Mouse (Mus musculus) lung, postnatal 25 days (tissue): ENCODE results near the gene Myg1.

ENCODE experiments used
- DNase-seq: peaks from one replicate; pipeline ENCODE4 v3.0.0; 2022; ENCODE audit warnings: low spot score

Myg1 gene

GRCm38 (mm10) chr15:102344490-102344889, 13.0 kb downstream of the Myg1 start:
- DNase-seq, result no peak

- DNase-seq, result no peak
These were observed 14.9 kb downstream of the Myg1 start for GRCm38 (mm10) chr15:102346444-102346843.

- peak; percentile 96 for DNase-seq
These were observed 18.8 kb downstream of the Myg1 start, which contains the start of gene Aaas for GRCm38 (mm10) chr15:102350138-102350941. Aaas (minus strand) TSS chr15:102350771.

- DNase-seq, result no peak
These were observed 19.4 kb downstream of the Myg1 start for GRCm38 (mm10) chr15:102350942-102351291.

- DNase-seq, result no peak
These were observed 20.7 kb downstream of the Myg1 start for GRCm38 (mm10) chr15:102352177-102352576.

- no peak for DNase-seq
These were observed 22.5 kb downstream of the Myg1 start for GRCm38 (mm10) chr15:102353986-102354385.

GRCm38 (mm10) chr15:102355134-102355870, 23.8 kb downstream of the Myg1 start:
- no peak for DNase-seq

- no peak for DNase-seq
These were observed 24.4 kb downstream of the Myg1 start for GRCm38 (mm10) chr15:102355871-102356441.

- DNase-seq, result no peak
These were observed 25.2 kb downstream of the Myg1 start for GRCm38 (mm10) chr15:102356501-102357325.

- no peak for DNase-seq
These were observed 26.6 kb downstream of the Myg1 start for GRCm38 (mm10) chr15:102358126-102358525.

- no peak for DNase-seq
These were observed 27.3 kb downstream of the Myg1 start for GRCm38 (mm10) chr15:102358834-102359233.

- no peak for DNase-seq
These were observed 31.1 kb downstream of the Myg1 start for GRCm38 (mm10) chr15:102362648-102363047.

- DNase-seq, result no peak
These were observed 33.2 kb downstream of the Myg1 start for GRCm38 (mm10) chr15:102364678-102365077.

- no peak for DNase-seq
These were observed 34.7 kb downstream of the Myg1 start for GRCm38 (mm10) chr15:102366238-102366637.

- DNase-seq, result no peak
These were observed 35.3 kb downstream of the Myg1 start, which contains the start of gene Sp7 for GRCm38 (mm10) chr15:102366733-102367344. Sp7 (minus strand) TSS chr15:102367182.

- DNase-seq, result no peak
These were observed 38.5 kb downstream of the Myg1 start for GRCm38 (mm10) chr15:102369972-102370371.

GRCm38 (mm10) chr15:102370727-102371126, 39.2 kb downstream of the Myg1 start:
- no peak for DNase-seq

GRCm38 (mm10) chr15:102376453-102377162, 45.1 kb downstream of the Myg1 start:
- DNase-seq, result no peak

GRCm38 (mm10) chr15:102377163-102377543, 45.6 kb downstream of the Myg1 start:
- DNase-seq, result peak; percentile 90

- DNase-seq, result peak; percentile 62
These were observed 46.3 kb downstream of the Myg1 start for GRCm38 (mm10) chr15:102377810-102378262.

- DNase-seq, result peak; percentile 87
These were observed 50.1 kb downstream of the Myg1 start for GRCm38 (mm10) chr15:102381575-102381974.
